Mouse (Mus musculus) T-helper 17 cell (primary cell): ENCODE measurements at regions not wholly inside any gene's neighbourhood (a gene's known extent, or its start where the extent isn't known, plus 50 kb on each side); places are given as distances from the start of the nearest gene placed in this dataset.

Source experiments
- in situ Hi-C, 2 experiments: fragments of 300-600 bp; cut with MboI, MseI; formaldehyde crosslinking; loops; 1 replicate in 1 of 2; 2 replicates in 1 of 2; pipeline ENCODE4 v1.15.1; 2025; ENCODE audit warnings: high pct_unique_total_duplicates in 2 of 2

- in situ Hi-C loops: loop anchor here in 1 of 2 experiments (10.0 kb wide), 1 partner anchor 838 kb away; no protein-coding TSS in a partner anchor
Observed at GRCm38 (mm10) chr3:56302346-56303185, 119.1 kb upstream of the Nbea start.

- in situ Hi-C loops: loop anchor here in 1 of 2 experiments (10.0 kb wide), 1 partner anchor 836 kb away; no protein-coding TSS in a partner anchor
Observed at GRCm38 (mm10) chr3:56300769-56301168, 117.3 kb upstream of the Nbea start.

- in situ Hi-C loops: loop anchor here in 1 of 2 experiments (10.0 kb wide), 1 partner anchor 741 kb away; no protein-coding TSS in a partner anchor
Observed at GRCm38 (mm10) chr3:56295578-56295977, 112.1 kb upstream of the Nbea start.

GRCm38 (mm10) chr3:56281507-56281906 is 98.0 kb upstream of the Nbea start:
- in situ Hi-C loops: no loop called here

GRCm38 (mm10) chr3:56280330-56280957 is 96.9 kb upstream of the Nbea start:
- in situ Hi-C loops: no loop called here

GRCm38 (mm10) chr3:56272587-56272986 is 89.1 kb upstream of the Nbea start:
- in situ Hi-C loops: no loop called here

GRCm38 (mm10) chr3:56270241-56270830 is 86.8 kb upstream of the Nbea start:
- in situ Hi-C loops: no loop called here

GRCm38 (mm10) chr3:56261800-56262561 is 78.5 kb upstream of the Nbea start:
- in situ Hi-C loops: no loop called here

- in situ Hi-C loops: no loop called here
Observed at GRCm38 (mm10) chr3:56256271-56256670, 72.8 kb upstream of the Nbea start.

- in situ Hi-C loops: no loop called here
Observed at GRCm38 (mm10) chr3:56244370-56244769, 60.9 kb upstream of the Nbea start.

GRCm38 (mm10) chr3:56238228-56238627 is 54.7 kb upstream of the Nbea start:
- in situ Hi-C loops: no loop called here

GRCm38 (mm10) chr3:56236163-56236562 is 52.7 kb upstream of the Nbea start:
- in situ Hi-C loops: no loop called here
